In genomic region chr4:41568239-41568638, GRCm38 (mm10) we compare ENCODE assay signal across 8 mouse cellular contexts. TPM values are rescaled to one million over a fixed set of nuclear protein-coding genes. Genes with fewer than 3 reads are reported as not detected.
DNase-seq lines count a peak whose midpoint lies in the region; ATAC-seq and TF ChIP-seq lines count a peak whose summit lies in the region.

No protein-coding gene starts in this region.

- no peak for TF ChIP-seq CTCF in kidney, postnatal 0 days (IDR thresholded peaks at IDR 0.05; ENCODE audit: low read depth)

- no peaks in the 10 kb centered on the region for H3K9me3 ChIP-seq in kidney, postnatal 0 days (replicated peaks; ENCODE audit: low read length)
- no peaks in the 10 kb centered on the region for H3K9me3 ChIP-seq in liver, embryonic 15.5 days (replicated peaks)
- H3K9me3 ChIP-seq in neural tube, embryonic 15.5 days (replicated peaks): no peaks in the 10 kb centered on the region

- H3K27ac ChIP-seq in kidney, postnatal 0 days: no peak overlapping the region
- no peak overlapping the region for H3K27ac ChIP-seq in liver, embryonic 15.5 days (replicated peaks)
- H3K27ac ChIP-seq in neural tube, embryonic 15.5 days (replicated peaks): peak overlapping the region; percentile 91

- WGBS in kidney, postnatal 0 days: 11% methylated on average over 19 of the region's 19 CpGs
- 27% methylated on average over 19 of the region's 19 CpGs for WGBS in liver, embryonic 15.5 days (ENCODE audit: insufficient replicate concordance)
- WGBS in neural tube, embryonic 15.5 days: 4% methylated on average over 19 of the region's 19 CpGs

- H3K4me1 ChIP-seq in kidney, postnatal 0 days (replicated peaks; ENCODE audit: insufficient read depth, low read length): peaks cover 6% of the 10 kb centered on the region; the same call in 1 of the 2 replicates
- peaks cover 19% of the 10 kb centered on the region for H3K4me1 ChIP-seq in liver, embryonic 15.5 days (replicated peaks)
- peaks cover 38% of the 10 kb centered on the region for H3K4me1 ChIP-seq in neural tube, embryonic 15.5 days

- H3K4me2 ChIP-seq in kidney, postnatal 0 days (ENCODE audit: low read length): peak overlapping the region; percentile 81
- H3K4me2 ChIP-seq in liver, embryonic 15.5 days: peak overlapping the region; percentile 88
- peak overlapping the region; percentile 82 for H3K4me2 ChIP-seq in neural tube, embryonic 15.5 days

- DNase-seq in heart, adult 11 months: peak; percentile 97
- DNase-seq in heart, adult 8-10 months (ENCODE audit: low spot score): no peak
- peak; percentile 69 for DNase-seq in cerebellum, adult 8-10 months
- peak; percentile 39 to 53 for DNase-seq in heart, adult 9 months (ENCODE audit: low spot score in 2 of 2)
- no peak for DNase-seq in kidney, postnatal 0 days (ENCODE audit: low spot score)

- no peaks in the 10 kb centered on the region for H3K27me3 ChIP-seq in kidney, postnatal 0 days (ENCODE audit: insufficient read depth, low read length)
- H3K27me3 ChIP-seq in liver, embryonic 15.5 days: peaks cover 55% of the 10 kb centered on the region
- H3K27me3 ChIP-seq in neural tube, embryonic 15.5 days (replicated peaks): no peaks in the 10 kb centered on the region

- no peak for ATAC-seq in kidney, postnatal 0 days (replicated peaks; ENCODE audit: low FRiP score, low read depth)
- ATAC-seq in liver, embryonic 15.5 days (ENCODE audit: insufficient read depth): no peak
- peak; percentile 23; the same call in 1 of the 2 replicates for ATAC-seq in neural tube, embryonic 15.5 days (ENCODE audit: low FRiP score)
- no peak for ATAC-seq in granulocyte monocyte progenitor cell, adult 5-6 weeks (replicated peaks; ENCODE audit: poor library complexity, severe bottlenecking)

- peak overlapping the region; percentile 61 for H3K4me3 ChIP-seq in kidney, postnatal 0 days (replicated peaks; ENCODE audit: low read depth, low read length)
- H3K4me3 ChIP-seq in liver, embryonic 15.5 days (replicated peaks): peak overlapping the region; percentile 65
- peak overlapping the region; percentile 77 for H3K4me3 ChIP-seq in neural tube, embryonic 15.5 days (replicated peaks)

- H3K36me3 ChIP-seq in kidney, postnatal 0 days (ENCODE audit: insufficient read depth, low read length): no peaks in the 10 kb centered on the region
- no peaks in the 10 kb centered on the region for H3K36me3 ChIP-seq in liver, embryonic 15.5 days (replicated peaks)
- H3K36me3 ChIP-seq in neural tube, embryonic 15.5 days: no peaks in the 10 kb centered on the region; the same call in 1 of the 2 replicates

- peak overlapping the region; percentile 69; the same call in 1 of the 2 replicates for H3K9ac ChIP-seq in kidney, postnatal 0 days (ENCODE audit: low read depth, low read length)
- H3K9ac ChIP-seq in liver, embryonic 15.5 days: no peak overlapping the region
- peak overlapping the region; percentile 91 for H3K9ac ChIP-seq in neural tube, embryonic 15.5 days (replicated peaks)

RNA-seq across cellular contexts. Expression of gene Fam219a, which starts 1.1 kb away (rescaled TPM):
- total RNA-seq in heart, adult 8-10 months (2022): 10 to 100 TPM; 12.3 to 16.5 (median 14.1) TPM
- 2.3 and 2.9 TPM in 2 replicates for polyA plus RNA-seq in kidney, postnatal 0 days (2015; fragmentation: Nextera tagmentation; extraction: Ambion mirVana)
- 0.48 and 0.88 TPM in 2 replicates for polyA plus RNA-seq in liver, embryonic 15.5 days (2015; fragmentation: Nextera tagmentation; extraction: Ambion mirVana)
- polyA plus RNA-seq in neural tube, embryonic 15.5 days (2015; fragmentation: Nextera tagmentation; extraction: Ambion mirVana): 15.2 and 17.9 TPM in 2 replicates
- 2.6 and 3.2 TPM in 2 replicates for total RNA-seq in granulocyte monocyte progenitor cell, adult 5-6 weeks (2014; fragmentation: Nextera tagmentation)
- 0.26 and 1.9 TPM in 2 replicates for total RNA-seq in granulocyte monocyte progenitor cell, adult 5-6 weeks (2017)

RNA-seq across cellular contexts. Expression of gene Dnaic1, which starts 1.3 kb away (rescaled TPM):
- 1 to 10 TPM; 1.7 to 6.2 (median 3.5) TPM for total RNA-seq in heart, adult 8-10 months (2022)
- polyA plus RNA-seq in kidney, postnatal 0 days (2015; fragmentation: Nextera tagmentation; extraction: Ambion mirVana): 1.3 and 2.0 TPM in 2 replicates
- 4.0 and 4.8 TPM in 2 replicates for polyA plus RNA-seq in liver, embryonic 15.5 days (2015; fragmentation: Nextera tagmentation; extraction: Ambion mirVana)
- 2.1 and 2.5 TPM in 2 replicates for polyA plus RNA-seq in neural tube, embryonic 15.5 days (2015; fragmentation: Nextera tagmentation; extraction: Ambion mirVana)
- not detected in 2 replicates for total RNA-seq in granulocyte monocyte progenitor cell, adult 5-6 weeks (2014; fragmentation: Nextera tagmentation)
- total RNA-seq in granulocyte monocyte progenitor cell, adult 5-6 weeks (2017): not detected in 2 replicates

RNA-seq across cellular contexts. Expression of gene 1110017D15Rik, which starts 51.1 kb away (rescaled TPM):
- under 1 TPM in 1 of 4 experiments, not detected in 3; 0.41 TPM for total RNA-seq in heart, adult 8-10 months (2022)
- polyA plus RNA-seq in kidney, postnatal 0 days (2015; fragmentation: Nextera tagmentation; extraction: Ambion mirVana): 0.43 and 0.68 TPM in 2 replicates
- not detected in 2 replicates for polyA plus RNA-seq in liver, embryonic 15.5 days (2015; fragmentation: Nextera tagmentation; extraction: Ambion mirVana)
- polyA plus RNA-seq in neural tube, embryonic 15.5 days (2015; fragmentation: Nextera tagmentation; extraction: Ambion mirVana): 8.6 and 10.1 TPM in 2 replicates
- 1.9 TPM in 1 of 2 replicates, not detected in the other for total RNA-seq in granulocyte monocyte progenitor cell, adult 5-6 weeks (2014; fragmentation: Nextera tagmentation)
- total RNA-seq in granulocyte monocyte progenitor cell, adult 5-6 weeks (2017): not detected in 2 replicates

Comparison
In these comparisons a context has a peak if more than half of its experiments do, and no peak if none do; other contexts are left out.
1. DNase-seq: peak in heart, adult 11 months (single experiment), cerebellum, adult 8-10 months (single experiment) and heart, adult 9 months (2 of 2); none in heart, adult 8-10 months (single experiment) and kidney, postnatal 0 days (single experiment).
2. Peak in every context shown above with its lines, with median percentiles within 50 percentile points of each other: H3K4me2 ChIP-seq and H3K4me3 ChIP-seq.